Mouse (Mus musculus): Measurements from ENCODE around the gene Txnrd3. TPM values are rescaled to one million over a fixed set of nuclear protein-coding genes. Genes with fewer than 3 reads are reported as not detected.

Txnrd3 gene
- polyA plus RNA-seq, 1 experiment from 2014 or later = 5.9 TPM

- no peaks in the 10 kb centered on the region for H3K36me3 ChIP-seq (ENCODE audit: inconsistent target)
- no peak overlapping the region for H3K4me3 ChIP-seq (ENCODE audit: inconsistent target)
- H3K27ac ChIP-seq = no peak overlapping the region
- 100% methylated on average over 3 of the region's 3 CpGs for WGBS (ENCODE audit: missing documents)
- H3K79me2 ChIP-seq (ENCODE audit: inconsistent target) = no peaks in the 10 kb centered on the region
Observed at GRCm38 (mm10) chr6:89666976-89667375, 23.2 kb downstream of the Txnrd3 start.

- no peaks in the 10 kb centered on the region for H3K79me2 ChIP-seq (ENCODE audit: inconsistent target)
- H3K36me3 ChIP-seq (ENCODE audit: inconsistent target) = no peaks in the 10 kb centered on the region
- H3K27ac ChIP-seq = no peak overlapping the region
- 90% methylated on average over 6 of the region's 6 CpGs for WGBS (ENCODE audit: missing documents)
- no peak overlapping the region for H3K4me3 ChIP-seq (ENCODE audit: inconsistent target)
Observed at GRCm38 (mm10) chr6:89669556-89669955, 25.8 kb downstream of the Txnrd3 start.

- no peaks in the 10 kb centered on the region for H3K79me2 ChIP-seq (ENCODE audit: inconsistent target)
- no peak overlapping the region for H3K4me3 ChIP-seq (ENCODE audit: inconsistent target)
- no peaks in the 10 kb centered on the region for H3K36me3 ChIP-seq (ENCODE audit: inconsistent target)
- no peak overlapping the region for H3K27ac ChIP-seq
- 79% methylated on average over 6 of the region's 6 CpGs for WGBS (ENCODE audit: missing documents)
Observed at GRCm38 (mm10) chr6:89671431-89671830, 27.6 kb downstream of the Txnrd3 start.

GRCm38 (mm10) chr6:89672641-89673040 lies 28.9 kb downstream of the Txnrd3 start:
- Histone ChIP-seq H3K27ac (no peak overlapping the region), H3K79me2 (ENCODE audit: inconsistent target) (no peaks in the 10 kb centered on the region), H3K36me3 (ENCODE audit: inconsistent target) (no peaks in the 10 kb centered on the region), H3K4me3 (ENCODE audit: inconsistent target) (no peak overlapping the region)
- 95% methylated on average over 7 of the region's 7 CpGs for WGBS (ENCODE audit: missing documents)

- Histone ChIP-seq H3K27ac (no peak overlapping the region), H3K4me3 (ENCODE audit: inconsistent target) (no peak overlapping the region), H3K79me2 (ENCODE audit: inconsistent target) (no peaks in the 10 kb centered on the region), H3K36me3 (ENCODE audit: inconsistent target) (no peaks in the 10 kb centered on the region)
- 94% methylated on average over 11 of the region's 11 CpGs for WGBS (ENCODE audit: missing documents)
Observed at GRCm38 (mm10) chr6:89673135-89673780, 29.5 kb downstream of the Txnrd3 start.

GRCm38 (mm10) chr6:89678522-89678921 lies 34.7 kb downstream of the Txnrd3 start:
- Histone ChIP-seq H3K36me3 (ENCODE audit: inconsistent target) (no peaks in the 10 kb centered on the region), H3K4me3 (ENCODE audit: inconsistent target) (no peak overlapping the region), H3K27ac (no peak overlapping the region), H3K79me2 (ENCODE audit: inconsistent target) (no peaks in the 10 kb centered on the region)
- WGBS (ENCODE audit: missing documents) = 84% methylated on average over 4 of the region's 4 CpGs

- H3K79me2 ChIP-seq (ENCODE audit: inconsistent target) = no peaks in the 10 kb centered on the region
- H3K27ac ChIP-seq = no peak overlapping the region
- H3K36me3 ChIP-seq (ENCODE audit: inconsistent target) = no peaks in the 10 kb centered on the region
- no peak overlapping the region for H3K4me3 ChIP-seq (ENCODE audit: inconsistent target)
- 17% methylated on average over 10 of the region's 10 CpGs for whole genome bisulfite sequencing (ENCODE audit: missing documents)
Observed at GRCm38 (mm10) chr6:89679291-89679835, 35.6 kb downstream of the Txnrd3 start.

- Histone ChIP-seq H3K36me3 (ENCODE audit: inconsistent target) (no peaks in the 10 kb centered on the region), H3K27ac (no peak overlapping the region), H3K4me3 (ENCODE audit: inconsistent target) (no peak overlapping the region), H3K79me2 (ENCODE audit: inconsistent target) (no peaks in the 10 kb centered on the region)
- 14% methylated on average over 8 of the region's 8 CpGs for WGBS (ENCODE audit: missing documents)
Observed at GRCm38 (mm10) chr6:89680155-89680554, 36.4 kb downstream of the Txnrd3 start.

GRCm38 (mm10) chr6:89684231-89684630 lies 40.4 kb downstream of the Txnrd3 start:
- 73% methylated on average over 1 of the region's 1 CpGs for WGBS (ENCODE audit: missing documents)
- Histone ChIP-seq H3K79me2 (ENCODE audit: inconsistent target) (no peaks in the 10 kb centered on the region), H3K27ac (no peak overlapping the region), H3K4me3 (ENCODE audit: inconsistent target) (no peak overlapping the region), H3K36me3 (ENCODE audit: inconsistent target) (no peaks in the 10 kb centered on the region)

GRCm38 (mm10) chr6:89687100-89687499 lies 43.3 kb downstream of the Txnrd3 start:
- Histone ChIP-seq H3K4me3 (ENCODE audit: inconsistent target) (no peak overlapping the region), H3K27ac (no peak overlapping the region), H3K36me3 (ENCODE audit: inconsistent target) (no peaks in the 10 kb centered on the region), H3K79me2 (ENCODE audit: inconsistent target) (no peaks in the 10 kb centered on the region)
- WGBS (ENCODE audit: missing documents) = 90% methylated on average over 1 of the region's 1 CpGs

GRCm38 (mm10) chr6:89706624-89707023 lies 62.8 kb downstream of the Txnrd3 start:
- no peak overlapping the region for H3K27ac ChIP-seq
- no peaks in the 10 kb centered on the region for H3K79me2 ChIP-seq (ENCODE audit: inconsistent target)
- H3K36me3 ChIP-seq (ENCODE audit: inconsistent target) = no peaks in the 10 kb centered on the region
- H3K4me3 ChIP-seq (ENCODE audit: inconsistent target) = no peak overlapping the region
- WGBS (ENCODE audit: missing documents) = 75% methylated on average over 2 of the region's 2 CpGs

- Histone ChIP-seq H3K79me2 (ENCODE audit: inconsistent target) (no peaks in the 10 kb centered on the region), H3K4me3 (ENCODE audit: inconsistent target) (no peak within 1 kb of the TSS)
- 89% methylated on average over 4 of the region's 4 CpGs for WGBS (ENCODE audit: missing documents)
Observed at GRCm38 (mm10) chr6:89707240-89707639, 63.5 kb downstream of the Txnrd3 start, which contains the start of gene Vmn1r40. Gene Vmn1r40, plus strand, starts transcription at chr6:89707540.

GRCm38 (mm10) chr6:89718051-89718450 lies 74.3 kb downstream of the Txnrd3 start:
- Histone ChIP-seq H3K79me2 (ENCODE audit: inconsistent target) (no peaks in the 10 kb centered on the region), H3K27ac (no peak overlapping the region), H3K36me3 (ENCODE audit: inconsistent target) (no peaks in the 10 kb centered on the region), H3K4me3 (ENCODE audit: inconsistent target) (no peak overlapping the region)

More at GRCm38 (mm10) chr6:89707240-89707639, 63.5 kb downstream of the Txnrd3 start, which contains the start of gene Vmn1r40:
- H3K27ac ChIP-seq = no peak within 1 kb of the TSS
- H3K36me3 ChIP-seq (ENCODE audit: inconsistent target) = no peaks in the 10 kb centered on the region

Data from macrophage (primary cell).